Mouse (Mus musculus): ENCODE data around the gene Dzip1. TPM values are rescaled to one million over a fixed set of nuclear protein-coding genes. Genes with fewer than 3 reads are reported as not detected.

Dzip1 gene
- polyA plus RNA-seq, 1 experiment: 54.6 TPM

DNA sequence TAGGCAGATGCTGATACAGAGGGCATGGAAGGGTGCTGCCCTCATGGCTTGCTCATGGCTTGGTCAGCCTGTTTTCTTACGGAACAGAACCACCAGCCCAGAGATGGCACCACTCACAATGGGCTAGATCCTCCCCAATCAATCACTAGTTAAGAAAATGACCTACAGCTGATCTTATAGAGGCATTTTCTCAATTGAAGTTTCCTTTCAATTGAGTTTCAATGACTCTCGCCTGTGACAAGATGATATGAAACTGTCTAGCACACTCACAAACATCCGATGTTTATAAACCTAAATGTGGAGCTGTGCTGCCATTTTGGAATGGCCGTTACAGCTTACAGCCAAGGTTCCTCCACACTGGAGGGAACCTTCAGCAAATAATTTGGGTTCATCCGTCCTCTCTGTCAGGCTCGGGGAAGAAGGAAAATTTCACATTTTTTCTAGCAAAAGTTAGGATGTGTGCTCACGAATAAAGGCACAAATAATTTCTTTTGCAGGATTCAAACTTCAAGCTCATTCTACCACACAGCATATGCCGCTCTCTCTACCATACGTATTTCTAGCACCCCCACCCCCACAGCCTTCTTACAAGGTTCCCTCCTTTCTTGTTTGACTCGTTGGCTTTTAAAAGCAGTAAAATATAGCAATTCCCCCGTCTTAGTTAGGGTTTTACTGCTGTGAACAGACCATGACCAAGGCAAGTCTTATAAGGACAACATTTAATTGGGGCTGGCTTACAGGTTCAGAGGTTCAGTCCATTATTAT is 95.7 kb downstream of the Dzip1 start:
- Histone ChIP-seq H3K27ac (ENCODE audit: insufficient read depth, low read length) (no peak overlapping the region), H3K4me3 (ENCODE audit: insufficient read depth, low read length) (no peak overlapping the region), H3K4me1 (ENCODE audit: control insufficient read depth, insufficient read depth, low read length) (no peaks in the 10 kb centered on the region; the same call in 1 of the 2 replicates)
- TF ChIP-seq POLR2A (IDR thresholded peaks at IDR 0.05; ENCODE audit: low read depth, low read length) (no peak), CTCF (IDR thresholded peaks at IDR 0.05; ENCODE audit: borderline replicate concordance, insufficient read depth, low read length) (no peak)

- no peak overlapping the region for H3K27ac ChIP-seq (ENCODE audit: insufficient read depth, low read length)
- H3K4me1 ChIP-seq (ENCODE audit: control insufficient read depth, insufficient read depth, low read length): no peaks in the 10 kb centered on the region; the same call in 1 of the 2 replicates
- H3K4me3 ChIP-seq (ENCODE audit: insufficient read depth, low read length): no peak overlapping the region
- TF ChIP-seq POLR2A (IDR thresholded peaks at IDR 0.05; ENCODE audit: low read depth, low read length): no peak
- no peak for TF ChIP-seq CTCF (IDR thresholded peaks at IDR 0.05; ENCODE audit: borderline replicate concordance, insufficient read depth, low read length)
These were observed 97.9 kb downstream of the Dzip1 start for GRCm38 (mm10) chr14:118827283-118827904.

- Histone ChIP-seq H3K27ac (ENCODE audit: insufficient read depth, low read length) (no peak overlapping the region), H3K4me1 (ENCODE audit: control insufficient read depth, insufficient read depth, low read length) (no peaks in the 10 kb centered on the region), H3K4me3 (ENCODE audit: insufficient read depth, low read length) (no peak overlapping the region)
- no peak for TF ChIP-seq CTCF (IDR thresholded peaks at IDR 0.05; ENCODE audit: borderline replicate concordance, insufficient read depth, low read length)
- no peak for TF ChIP-seq POLR2A (IDR thresholded peaks at IDR 0.05; ENCODE audit: low read depth, low read length)
These were observed 98.9 kb downstream of the Dzip1 start for GRCm38 (mm10) chr14:118826346-118826745.

Other genes with a start within 250 kb of the Dzip1 start
- 9.5 and 11.2 TPM in 2 replicates for gene Abcc4, start 219.2 kb downstream of the Dzip1 start, polyA plus RNA-seq (2011; ENCODE audit: insufficient read length, low read depth, missing spikeins)
- not detected in 2 replicates for gene Cldn10, start 137.6 kb downstream of the Dzip1 start, polyA plus RNA-seq (2011; ENCODE audit: insufficient read length, low read depth, missing spikeins)
- 53.6 and 54.3 TPM in 2 replicates for gene Dnajc3, start 12.5 kb upstream of the Dzip1 start, polyA plus RNA-seq (2011; ENCODE audit: insufficient read length, low read depth, missing spikeins)
- gene Uggt2, start 174.0 kb upstream of the Dzip1 start, polyA plus RNA-seq (2011; ENCODE audit: insufficient read length, low read depth, missing spikeins): 34.1 and 34.2 TPM in 2 replicates
- gene Hs6st3, start 212.9 kb upstream of the Dzip1 start, polyA plus RNA-seq (2011; ENCODE audit: insufficient read length, low read depth, missing spikeins): 0.42 TPM in 1 of 2 replicates, not detected in the other